14 mouse cellular contexts compared by ENCODE assay signal in the genomic region with DNA sequence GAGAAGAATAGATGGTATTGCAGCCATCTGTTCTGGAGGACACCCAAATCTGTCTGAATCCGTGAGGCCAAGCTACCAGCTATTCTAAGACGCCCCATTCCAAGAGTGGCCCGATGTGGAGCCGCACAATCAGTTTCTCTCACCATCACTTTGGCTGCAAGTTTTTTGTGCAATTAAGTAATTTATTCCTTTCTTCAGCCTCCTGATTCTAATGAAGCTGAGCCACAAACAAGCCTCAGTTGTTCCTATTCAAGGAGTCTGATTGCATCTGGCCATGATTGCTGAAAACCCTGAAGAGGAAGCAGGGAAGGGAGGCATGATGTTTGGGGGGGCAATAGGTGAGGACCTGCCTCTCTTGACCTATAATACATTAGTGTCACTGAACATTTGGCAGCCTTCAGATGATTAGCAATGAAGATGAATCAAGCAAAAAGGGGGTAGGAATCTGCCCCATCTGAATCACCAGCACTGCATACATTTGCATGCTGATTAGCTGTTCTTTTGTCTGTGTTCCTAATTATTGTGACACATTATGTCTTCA.
DNase-seq lines count a peak whose midpoint lies in the region; ATAC-seq lines count a peak whose summit lies in the region.
"Had no signal": no experiment of that assay in that cellular context is flagged by ENCODE, and none has a peak within 500 bp of the region (broad histone marks: within the 10 kb centered on the region; RNA-seq: fewer than 3 reads in every experiment).

No protein-coding gene starts in this region.

- H3K36me3 ChIP-seq in hindbrain, embryonic 16.5 days (ENCODE audit: control insufficient read depth, insufficient read depth, low read length) = no peaks in the 10 kb centered on the region
- no peaks in the 10 kb centered on the region for H3K36me3 ChIP-seq in midbrain, embryonic 13.5 days
- H3K36me3 ChIP-seq in heart, embryonic 10.5 days = no peaks in the 10 kb centered on the region
- H3K36me3 ChIP-seq: embryonic facial prominence, embryonic 13.5 days; limb, embryonic 15.5 days had no signal

- no peak overlapping the region for H3K27ac ChIP-seq in hindbrain, embryonic 16.5 days (ENCODE audit: low read depth, low read length)
- peak overlapping the region; percentile 69 for H3K27ac ChIP-seq in midbrain, embryonic 13.5 days
- no peak overlapping the region for H3K27ac ChIP-seq in heart, embryonic 10.5 days
- H3K27ac ChIP-seq: embryonic facial prominence, embryonic 13.5 days; gastrocnemius, adult 2 months; limb, embryonic 15.5 days; macrophage; stomach, postnatal 0 days had no signal

- no peak overlapping the region for H3K9ac ChIP-seq in hindbrain, embryonic 16.5 days (ENCODE audit: low read depth, low read length)
- H3K9ac ChIP-seq in midbrain, embryonic 13.5 days (replicated peaks) = no peak overlapping the region
- H3K9ac ChIP-seq: embryonic facial prominence, embryonic 13.5 days; limb, embryonic 15.5 days had no signal

- no peak overlapping the region for H3K4me2 ChIP-seq in hindbrain, embryonic 16.5 days (ENCODE audit: low read length)
- H3K4me2 ChIP-seq in midbrain, embryonic 13.5 days (replicated peaks) = no peak overlapping the region
- H3K4me2 ChIP-seq: embryonic facial prominence, embryonic 13.5 days; limb, embryonic 15.5 days had no signal

- 30% methylated on average over 4 of the region's 4 CpGs for WGBS in hindbrain, embryonic 16.5 days
- 26% methylated on average over 4 of the region's 4 CpGs for WGBS in midbrain, embryonic 13.5 days
- WGBS in heart, embryonic 10.5 days = 97% methylated on average over 4 of the region's 4 CpGs

- H3K27me3 ChIP-seq in hindbrain, embryonic 16.5 days (replicated peaks; ENCODE audit: control insufficient read depth, insufficient read depth, low read length) = no peaks in the 10 kb centered on the region
- H3K27me3 ChIP-seq in midbrain, embryonic 13.5 days = no peaks in the 10 kb centered on the region
- peaks cover 4% of the 10 kb centered on the region; the same call in 1 of the 2 replicates for H3K27me3 ChIP-seq in heart, embryonic 10.5 days (ENCODE audit: insufficient read depth, poor library complexity, severe bottlenecking)
- H3K27me3 ChIP-seq: embryonic facial prominence, embryonic 13.5 days; limb, embryonic 15.5 days had no signal

- peaks cover 26% of the 10 kb centered on the region for H3K4me1 ChIP-seq in hindbrain, embryonic 16.5 days (ENCODE audit: control insufficient read depth, insufficient read depth, low read depth, low read length)
- H3K4me1 ChIP-seq in midbrain, embryonic 13.5 days (replicated peaks) = peaks cover 52% of the 10 kb centered on the region
- peaks cover 7% of the 10 kb centered on the region; the same call in 1 of the 2 replicates for H3K4me1 ChIP-seq in heart, embryonic 10.5 days

- DNase-seq in right cerebral cortex, adult 18-20 months = peak; percentile 28
- DNase-seq in right cerebral cortex, postnatal 14 days = no peak
- DNase-seq in heart, embryonic 10.5 days (ENCODE audit: low spot score) = no peak
- no peak for DNase-seq in gastrocnemius, adult 18-20 months (ENCODE audit: low spot score)
- DNase-seq in kidney, postnatal 14 days = no peak
- DNase-seq: gastrocnemius, adult 2 months; kidney, postnatal 10 days had no signal

- no peak overlapping the region for H3K4me3 ChIP-seq in hindbrain, embryonic 16.5 days (ENCODE audit: low read length)
- no peak overlapping the region for H3K4me3 ChIP-seq in midbrain, embryonic 13.5 days (replicated peaks)
- no peak overlapping the region for H3K4me3 ChIP-seq in heart, embryonic 10.5 days
- H3K4me3 ChIP-seq: embryonic facial prominence, embryonic 13.5 days; gastrocnemius, adult 2 months; limb, embryonic 15.5 days had no signal

- H3K9me3 ChIP-seq in hindbrain, embryonic 16.5 days (ENCODE audit: control insufficient read depth, low read length) = no peaks in the 10 kb centered on the region
- no peaks in the 10 kb centered on the region for H3K9me3 ChIP-seq in midbrain, embryonic 13.5 days
- H3K9me3 ChIP-seq in heart, embryonic 10.5 days = no peaks in the 10 kb centered on the region
- H3K9me3 ChIP-seq: embryonic facial prominence, embryonic 13.5 days; limb, embryonic 15.5 days had no signal

- peak; percentile 38; the same call in 1 of the 2 replicates for ATAC-seq in hindbrain, embryonic 16.5 days
- ATAC-seq in midbrain, embryonic 13.5 days = peak; percentile 45; the same call in 1 of the 2 replicates
- ATAC-seq in erythroblast, adult 5-6 weeks (replicated peaks; ENCODE audit: low FRiP score, poor library complexity, severe bottlenecking) = no peak
